Mouse (Mus musculus): ENCODE measurements around the gene Prg2. TPM values are rescaled to one million over a fixed set of nuclear protein-coding genes. Genes with fewer than 3 reads are reported as not detected.

Prg2 gene
- not detected for polyA plus RNA-seq (2017; shearing (Covaris generic))

GRCm38 (mm10) chr2:84980188-84980587 lies at the start of gene Prg2:
TSS of gene Prg2 (plus strand) at chr2:84980461.

GRCm38 (mm10) chr2:84936474-84937429 lies 43.5 kb upstream of the Prg2 start, which contains the start of gene Slc43a3:
TSS of gene Slc43a3 (plus strand) at chr2:84936579.

GRCm38 (mm10) chr2:84987930-84988329 lies 7.7 kb downstream of the Prg2 start, which contains the start of gene Prg3:
TSS of gene Prg3 (plus strand) at chr2:84988215.

Other genes starting within 250 kb of the Prg2 start
- 2.3 TPM for gene Ypel4, start 246.4 kb upstream of the Prg2 start, polyA plus RNA-seq (2017; shearing (Covaris generic))
- gene Gm19426, start 236.8 kb upstream of the Prg2 start, polyA plus RNA-seq (2017; shearing (Covaris generic)) = not detected
- not detected for gene Serping1, start 205.0 kb upstream of the Prg2 start, polyA plus RNA-seq (2017; shearing (Covaris generic))
- gene Ube2l6, start 181.6 kb upstream of the Prg2 start, polyA plus RNA-seq (2017; shearing (Covaris generic)) = 77.5 TPM
- not detected for gene Smtnl1, start 157.8 kb upstream of the Prg2 start, polyA plus RNA-seq (2017; shearing (Covaris generic))
- 34.2 TPM for gene Timm10, start 153.5 kb upstream of the Prg2 start, polyA plus RNA-seq (2017; shearing (Covaris generic))
- gene Slc43a1, start 141.6 kb upstream of the Prg2 start, polyA plus RNA-seq (2017; shearing (Covaris generic)) = 12.3 TPM
- not detected for gene Rtn4rl2, start 93.8 kb upstream of the Prg2 start, polyA plus RNA-seq (2017; shearing (Covaris generic))
- 14.3 TPM for gene Slc43a3, start 43.9 kb upstream of the Prg2 start, polyA plus RNA-seq (2017; shearing (Covaris generic))
- not detected for gene Prg3, start 7.8 kb downstream of the Prg2 start, polyA plus RNA-seq (2017; shearing (Covaris generic))
- 229 TPM for gene Ssrp1, start 56.8 kb downstream of the Prg2 start, polyA plus RNA-seq (2017; shearing (Covaris generic))
- gene P2rx3, start 57.0 kb downstream of the Prg2 start, polyA plus RNA-seq (2017; shearing (Covaris generic)) = not detected
- 19.2 TPM for gene Tnks1bp1, start 67.6 kb downstream of the Prg2 start, polyA plus RNA-seq (2017; shearing (Covaris generic))
- gene Aplnr, start 155.8 kb downstream of the Prg2 start, polyA plus RNA-seq (2017; shearing (Covaris generic)) = not detected
- gene Lrrc55, start 216.7 kb downstream of the Prg2 start, polyA plus RNA-seq (2017; shearing (Covaris generic)) = not detected